Mouse (Mus musculus): ENCODE measurements around the gene Rft1.

DNA sequence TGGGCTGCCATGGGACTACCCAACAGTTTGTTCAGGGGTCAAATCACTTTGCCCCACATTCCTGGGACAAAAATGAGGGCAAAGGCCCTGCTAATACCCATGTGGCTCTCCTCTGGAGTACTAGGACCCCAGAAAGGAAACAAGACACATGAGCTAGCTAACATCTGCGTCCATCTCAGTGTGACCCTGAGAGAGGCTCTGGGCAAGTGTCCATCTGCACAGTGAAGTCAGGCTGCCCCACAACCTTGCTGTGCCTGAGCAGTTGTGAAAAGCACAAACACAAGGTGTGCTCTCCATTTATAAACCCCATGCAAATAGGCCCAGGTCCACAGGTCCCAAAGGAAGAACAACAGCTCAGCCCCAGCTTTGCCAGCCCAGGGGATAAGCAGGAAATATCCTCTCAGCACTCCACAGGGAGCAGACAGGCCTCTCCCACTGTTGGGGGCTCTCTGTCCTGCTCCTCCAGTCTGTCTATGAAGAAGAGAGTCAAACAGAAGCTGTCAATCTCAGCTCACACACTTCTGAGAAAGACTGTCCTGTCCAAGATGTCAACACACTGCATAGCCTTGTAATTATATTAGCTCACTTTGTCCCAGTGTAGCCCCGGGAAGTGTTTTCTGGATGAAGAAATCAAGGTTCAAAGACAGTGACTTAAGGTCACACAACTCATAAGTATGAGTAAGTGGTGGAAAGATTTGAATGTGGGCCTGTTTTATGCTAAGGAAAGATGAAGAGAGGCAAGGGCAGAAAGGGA is 41.0 kb upstream of the Rft1 start:
- TF ChIP-seq CTCF (conservative IDR thresholded peaks at IDR 0.05; ENCODE audit: low read length), result no peak
- TF ChIP-seq POU5F1 (IDR thresholded peaks at IDR 0.05; ENCODE audit: borderline replicate concordance, low read length), result no peak
- TF ChIP-seq NANOG (IDR thresholded peaks at IDR 0.05; ENCODE audit: borderline replicate concordance, low read length), result no peak

Data from E14TG2a.4 (cell line).